Mouse (Mus musculus) T-cell, adult 66 days (primary cell): ENCODE results near the gene Rad52. TPM values are rescaled to one million over a fixed set of nuclear protein-coding genes. Genes with fewer than 3 reads are reported as not detected.

Experiments used
- total RNA-seq, 2 experiments: library from RNA; stranded (reverse); gene quantifications; 3 replicates in 1 of 2; 4 replicates in 1 of 2; pipeline ENCODE4 v1.2.4; 2023

Gene Rad52
- total RNA-seq = 10 to 100 TPM; 27.7 to 29.2 TPM

GRCm38 (mm10) chr6:119902204-119903080 lies at the start of gene Rad52:
TSS of gene Rad52 (plus strand) at chr6:119902698.

Other genes starting within 250 kb of the Rad52 start
- 10 to 100 TPM; 15.2 to 15.5 TPM for gene Erc1, start 54.5 kb upstream of the Rad52 start, total RNA-seq
- gene Wnk1, start 136.0 kb downstream of the Rad52 start, total RNA-seq = 100 to 1,000 TPM; 331 to 352 TPM
- gene Ninj2, start 190.7 kb downstream of the Rad52 start, total RNA-seq = 1 to 10 TPM in 1 of 2 experiments, under 1 TPM in 1; 0.70 to 2.0 TPM